Mouse (Mus musculus) kidney, adult 2 months (tissue): Measurements from ENCODE around the gene Dkk2.

Experiments
- CTCF ChIP-seq: fragments of 200-500 bp; conservative IDR thresholded peaks from 2 replicates; pipeline ENCODE4 v1.5.1; 2011; ENCODE audit warnings: low read depth, mild to moderate bottlenecking, control low read depth, low read length, moderate library complexity, mixed read lengths; ENCODE audit not compliant: insufficient read depth, insufficient read length
- POLR2A ChIP-seq: fragments of 200-500 bp; IDR thresholded peaks from one replicate; pipeline ENCODE4 v1.6.1; 2011; ENCODE audit warnings: low read depth, low read length, control low read depth

- TF ChIP-seq CTCF (peak; percentile 67), POLR2A (no peak)
Measured at GRCm38 (mm10) chr3:132084018-132084417, 1.1 kb upstream of the Dkk2 start.
